Mouse (Mus musculus): ENCODE data around the gene Clasp2. TPM values are rescaled to one million over a fixed set of nuclear protein-coding genes. Genes with fewer than 3 reads are reported as not detected.

The Clasp2 gene
- total and polyA plus RNA-seq, 3 experiments, result 28.7 to 209 (median 30.8) TPM

GRCm38 (mm10) chr9:113763123-113763522, 21.9 kb downstream of the Clasp2 start:
- Histone ChIP-seq H3K4me3 (ENCODE audit: control insufficient read depth in 1 of 2, insufficient read depth in 1 of 2, low read depth in 2 of 2, low read length in 2 of 2) (no peak overlapping the region), H3K9me3 (replicated peaks; ENCODE audit: insufficient read depth, low read length) (no peaks in the 10 kb centered on the region), H3K36me3 (ENCODE audit: control insufficient read depth in 1 of 2, insufficient read depth in 2 of 2, low read length in 2 of 2) (peaks cover 0 to 7% of the 10 kb centered on the region in 2 experiments; a peak in 2 of 4 replicates), H3K4me1 (ENCODE audit: control insufficient read depth in 1 of 2, insufficient read depth in 2 of 2, low read length in 2 of 2) (no peaks in the 10 kb centered on the region), H3K27me3 (ENCODE audit: control insufficient read depth in 1 of 2, insufficient read depth in 2 of 2, low read length in 2 of 2) (no peaks in the 10 kb centered on the region), H3K27ac (ENCODE audit: control insufficient read depth, low read depth, low read length) (no peak overlapping the region), H3K79me2 (ENCODE audit: control insufficient read depth, insufficient read depth, low read length, poor library complexity) (no peaks in the 10 kb centered on the region), H3K9ac (ENCODE audit: control insufficient read depth, low read depth, low read length, poor library complexity, severe bottlenecking) (no peak overlapping the region)
- DNase-seq (ENCODE audit: low read depth, low spot score), result no peak
- TF ChIP-seq MAZ (IDR thresholded peaks at IDR 0.05; ENCODE audit: low read depth, low read length), result no peak
- TF ChIP-seq MEF2A (IDR thresholded peaks at IDR 0.05; ENCODE audit: extremely low read depth, insufficient replicate concordance, low read depth, low read length, poor library complexity, severe bottlenecking), result no peak
- TF ChIP-seq POLR2AphosphoS2 (IDR thresholded peaks at IDR 0.05; ENCODE audit: low read length), result no peak
- no peak for TF ChIP-seq SIN3A (IDR thresholded peaks at IDR 0.05; ENCODE audit: low read length)
- no peak for TF ChIP-seq USF1 (IDR thresholded peaks at IDR 0.05; ENCODE audit: low read depth, low read length)
- TF ChIP-seq USF2 (IDR thresholded peaks at IDR 0.05; ENCODE audit: borderline replicate concordance in 1 of 2, insufficient read depth in 1 of 2, low read depth in 1 of 2, low read length in 2 of 2), result no peak
- TF ChIP-seq MAX (IDR thresholded peaks at IDR 0.05; ENCODE audit: low read length), result no peak
- no peak for TF ChIP-seq JUND (IDR thresholded peaks at IDR 0.05; ENCODE audit: low read depth, low read length)
- TF ChIP-seq ZKSCAN1 (IDR thresholded peaks at IDR 0.05; ENCODE audit: low read depth, low read length), result no peak
- TF ChIP-seq POLR2AphosphoS5 (IDR thresholded peaks at IDR 0.05; ENCODE audit: borderline replicate concordance, low read depth, low read length), result no peak
- no peak for TF ChIP-seq TAL1 (IDR thresholded peaks at IDR 0.05; ENCODE audit: low read length)
- no peak for TF ChIP-seq EP300 (IDR thresholded peaks at IDR 0.05; ENCODE audit: low read depth in 1 of 2, low read length in 2 of 2)
- TF ChIP-seq HCFC1 (IDR thresholded peaks at IDR 0.05; ENCODE audit: low read depth, low read length), result no peak
- no peak for TF ChIP-seq MXI1 (IDR thresholded peaks at IDR 0.05; ENCODE audit: low read depth, low read length)
- TF ChIP-seq GABPA (IDR thresholded peaks at IDR 0.05; ENCODE audit: low read depth, low read length), result no peak
- no peak for TF ChIP-seq CHD2 (IDR thresholded peaks at IDR 0.05; ENCODE audit: low read length)
- no peak for TF ChIP-seq NRF1 (IDR thresholded peaks at IDR 0.05; ENCODE audit: insufficient read depth, low read depth, low read length, poor library complexity, severe bottlenecking)
- TF ChIP-seq TCF12 (IDR thresholded peaks at IDR 0.05; ENCODE audit: low read depth, low read length), result no peak
- TF ChIP-seq MYB (IDR thresholded peaks at IDR 0.05; ENCODE audit: low read depth, low read length), result no peak

DNA sequence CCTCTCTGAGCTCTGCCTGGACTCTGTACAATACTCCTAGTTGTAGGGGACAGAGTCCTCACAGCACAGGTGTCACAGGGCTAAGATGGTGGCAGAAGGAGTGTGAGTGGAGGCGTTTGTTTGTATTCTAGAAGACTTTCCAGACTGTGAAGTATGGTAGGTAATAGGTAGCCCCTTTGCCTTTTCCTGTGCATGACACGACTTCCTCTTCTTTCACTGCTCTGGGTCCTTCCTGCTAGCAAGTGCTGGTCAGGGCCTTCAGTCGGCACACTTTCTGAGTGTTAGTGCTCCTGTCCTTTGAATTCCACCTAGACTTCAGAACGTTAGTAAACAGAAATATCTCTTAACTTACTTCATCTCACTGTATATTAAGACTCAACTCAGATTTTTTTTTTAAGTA, 29.4 kb downstream of the Clasp2 start:
- Histone ChIP-seq H3K9me3 (replicated peaks; ENCODE audit: insufficient read depth, low read length) (no peaks in the 10 kb centered on the region), H3K27ac (ENCODE audit: control insufficient read depth, low read depth, low read length) (no peak overlapping the region), H3K27me3 (ENCODE audit: control insufficient read depth in 1 of 2, insufficient read depth in 2 of 2, low read length in 2 of 2) (no peaks in the 10 kb centered on the region), H3K4me3 (ENCODE audit: control insufficient read depth in 1 of 2, insufficient read depth in 1 of 2, low read depth in 2 of 2, low read length in 2 of 2) (no peak overlapping the region), H3K4me1 (ENCODE audit: control insufficient read depth in 1 of 2, insufficient read depth in 2 of 2, low read length in 2 of 2) (no peaks in the 10 kb centered on the region), H3K36me3 (ENCODE audit: control insufficient read depth in 1 of 2, insufficient read depth in 2 of 2, low read length in 2 of 2) (peaks cover 0 to 10% of the 10 kb centered on the region in 2 experiments; a peak in 2 of 4 replicates), H3K79me2 (ENCODE audit: control insufficient read depth, insufficient read depth, low read length, poor library complexity) (no peaks in the 10 kb centered on the region), H3K9ac (ENCODE audit: control insufficient read depth, low read depth, low read length, poor library complexity, severe bottlenecking) (no peak overlapping the region)
- DNase-seq (ENCODE audit: low read depth, low spot score), result no peak
- TF ChIP-seq RAD21 (IDR thresholded peaks at IDR 0.05; ENCODE audit: low read depth, low read length) (no peak), NELFE (IDR thresholded peaks at IDR 0.05; ENCODE audit: low read depth, low read length) (no peak), ELF1 (IDR thresholded peaks at IDR 0.05; ENCODE audit: low read depth, low read length) (no peak)

All from MEL (cell line).